Mouse (Mus musculus): Measurements from ENCODE around the gene Supt5.

DNA sequence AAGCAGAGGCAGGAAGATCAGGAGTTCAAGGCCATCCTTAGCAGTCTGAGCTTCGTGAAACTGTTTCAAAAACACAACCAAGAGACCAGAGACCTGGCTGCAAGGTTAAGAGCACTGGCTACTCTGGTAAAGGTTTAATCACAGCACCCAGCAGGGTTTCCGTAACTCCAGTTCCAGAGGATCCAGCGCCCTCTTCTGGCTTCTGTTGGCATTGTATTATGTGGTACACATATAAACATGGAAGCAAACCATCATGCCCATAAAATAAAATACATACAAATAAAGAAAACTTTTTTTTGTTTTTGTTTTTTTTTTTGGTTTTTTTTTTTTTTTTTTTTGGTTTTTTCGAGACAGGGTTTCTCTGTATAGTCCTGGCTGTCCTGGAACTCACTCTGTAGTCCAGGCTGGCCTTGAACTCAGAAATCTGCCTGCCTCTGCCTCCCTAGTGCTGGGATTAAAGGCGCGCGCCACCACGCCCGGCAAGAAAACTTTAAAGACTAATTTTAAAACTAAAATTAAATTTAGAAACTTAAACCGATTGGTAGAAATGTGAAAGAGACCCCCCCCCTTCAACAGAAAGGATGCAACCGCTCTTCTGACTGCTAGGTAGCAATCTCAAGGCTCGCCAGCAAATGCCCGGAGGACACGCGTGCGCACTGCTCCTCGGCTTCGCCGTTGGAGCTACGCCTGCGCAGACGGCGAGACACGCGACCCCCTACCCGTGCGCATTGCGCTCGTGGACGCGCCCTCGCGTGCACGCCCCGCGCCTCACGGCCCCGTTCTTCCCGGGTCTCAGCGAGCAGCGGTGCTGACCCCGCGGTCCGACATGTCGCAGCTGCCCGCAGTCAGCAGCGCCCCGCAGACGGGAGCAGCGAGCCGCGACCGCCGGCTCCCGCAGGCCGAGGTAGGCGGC lies 71.2 kb downstream of the Supt5 start, which contains the start of gene Eid2:
- no peak for TF ChIP-seq CTCF (IDR thresholded peaks at IDR 0.05; ENCODE audit: extremely low read depth, insufficient read depth, insufficient read length, insufficient replicate concordance)
- TF ChIP-seq POLR2A (IDR thresholded peaks at IDR 0.05; ENCODE audit: low read depth, low read length), result no peak
